Mouse (Mus musculus) megakaryocyte, embryonic 14.5 days (primary cell): ENCODE data around the gene Rbm33.

ENCODE experiments used
- FLI1 ChIP-seq: IDR thresholded peaks from 2 replicates; pipeline ENCODE4 v1.6.1; 2012; ENCODE audit warnings: low read length, inconsistent platforms, mixed read lengths
- GATA1 ChIP-seq: IDR thresholded peaks from 3 replicates; pipeline ENCODE4 v1.6.1; 2012; ENCODE audit warnings: mixed read lengths, low read length, inconsistent platforms, borderline replicate concordance

DNA sequence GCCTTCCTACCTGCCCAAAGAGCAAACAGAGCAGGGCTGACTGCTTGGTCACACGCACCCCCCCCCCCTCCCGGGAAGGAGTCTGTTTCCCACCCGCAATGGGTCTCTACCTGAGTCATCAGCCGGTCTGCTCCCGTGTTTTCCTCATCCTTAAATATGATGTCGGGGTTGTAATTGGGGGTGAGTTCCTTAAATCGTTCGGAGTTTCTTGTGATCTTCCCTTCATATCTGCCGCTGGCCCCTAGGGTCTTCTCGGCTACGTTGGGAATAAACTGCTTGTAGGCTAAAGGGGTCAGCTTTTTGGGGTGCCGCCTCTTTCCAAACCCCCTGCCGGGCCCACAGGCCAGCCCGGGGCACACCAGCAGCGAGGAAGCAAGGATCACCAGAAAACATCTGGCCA, 149.4 kb downstream of the Rbm33 start:
- no peak for TF ChIP-seq GATA1
- TF ChIP-seq FLI1, result no peak
